Mouse (Mus musculus): ENCODE data around the gene Tedc2.

Gene Tedc2

GRCm38 (mm10) chr17:24193769-24194168, 26.9 kb downstream of the Tedc2 start:
- no peak for DNase-seq (ENCODE audit: low spot score in 2 of 2)

- no peak for DNase-seq (ENCODE audit: low spot score in 2 of 2)
Observed at GRCm38 (mm10) chr17:24193268-24193667, 27.4 kb downstream of the Tedc2 start.

GRCm38 (mm10) chr17:24192848-24193247, 27.8 kb downstream of the Tedc2 start:
- DNase-seq (ENCODE audit: low spot score in 2 of 2) = no peak

GRCm38 (mm10) chr17:24191481-24191880, 29.2 kb downstream of the Tedc2 start:
- DNase-seq (ENCODE audit: low spot score in 2 of 2) = no peak

- no peak for DNase-seq (ENCODE audit: low spot score in 2 of 2)
Observed at GRCm38 (mm10) chr17:24190934-24191333, 29.7 kb downstream of the Tedc2 start.

GRCm38 (mm10) chr17:24174259-24174658, 46.4 kb downstream of the Tedc2 start:
- DNase-seq (ENCODE audit: low spot score in 2 of 2) = no peak

- DNase-seq (ENCODE audit: low spot score in 2 of 2) = peak; percentile 46 to 82
Observed at GRCm38 (mm10) chr17:24173423-24173822, 47.2 kb downstream of the Tedc2 start.

GRCm38 (mm10) chr17:24171738-24172137, 48.9 kb downstream of the Tedc2 start:
- no peak for DNase-seq (ENCODE audit: low spot score in 2 of 2)

- DNase-seq (ENCODE audit: low spot score in 2 of 2) = no peak
Observed at GRCm38 (mm10) chr17:24170729-24171128, 49.9 kb downstream of the Tedc2 start.

- no peak for DNase-seq (ENCODE audit: low spot score in 2 of 2)
Observed at GRCm38 (mm10) chr17:24170125-24170524, 50.5 kb downstream of the Tedc2 start.

- DNase-seq (ENCODE audit: low spot score in 2 of 2) = peak; percentile 93 to 94
Observed at GRCm38 (mm10) chr17:24169317-24170065, 51.2 kb downstream of the Tedc2 start, which contains the start of gene Atp6v0c. Atp6v0c (minus strand) TSS chr17:24169702.

- DNase-seq (ENCODE audit: low spot score in 2 of 2) = peak; percentile 67 to 74
Observed at GRCm38 (mm10) chr17:24168590-24169277, 51.9 kb downstream of the Tedc2 start.

GRCm38 (mm10) chr17:24167891-24168505, 52.7 kb downstream of the Tedc2 start:
- no peak for DNase-seq (ENCODE audit: low spot score in 2 of 2)

GRCm38 (mm10) chr17:24167120-24167519, 53.5 kb downstream of the Tedc2 start:
- DNase-seq (ENCODE audit: low spot score in 2 of 2) = no peak
